Mouse (Mus musculus): ENCODE results near the gene Tmem59. TPM values are rescaled to one million over a fixed set of nuclear protein-coding genes. Genes with fewer than 3 reads are reported as not detected.

Tmem59 gene
- polyA plus RNA-seq, 1 experiment = 440 TPM

GRCm38 (mm10) chr4:107178830-107179490 lies 761 bp downstream of the Tmem59 start, which contains the start of gene Tceanc2:
TSS of gene Tceanc2 (minus strand) at chr4:107179116.
- TF ChIP-seq CTCF (IDR thresholded peaks at IDR 0.05; ENCODE audit: borderline replicate concordance, insufficient read depth, low read length) (no peak), POLR2A (IDR thresholded peaks at IDR 0.05; ENCODE audit: low read depth, low read length) (peak; percentile 61)
- peaks cover 12% of the 10 kb centered on the region for H3K4me1 ChIP-seq (ENCODE audit: control insufficient read depth, insufficient read depth, low read length)
- H3K4me3 ChIP-seq (ENCODE audit: insufficient read depth, low read length) = peak within 1 kb of the TSS; percentile 95
- H3K27ac ChIP-seq (ENCODE audit: insufficient read depth, low read length) = peak within 1 kb of the TSS; percentile 98

GRCm38 (mm10) chr4:107179561-107179960 lies 1.4 kb downstream of the Tmem59 start:
- Histone ChIP-seq H3K4me1 (ENCODE audit: control insufficient read depth, insufficient read depth, low read length) (peaks cover 12% of the 10 kb centered on the region), H3K4me3 (ENCODE audit: insufficient read depth, low read length) (peak overlapping the region; percentile 95), H3K27ac (ENCODE audit: insufficient read depth, low read length) (peak overlapping the region; percentile 98)
- no peak for TF ChIP-seq POLR2A (IDR thresholded peaks at IDR 0.05; ENCODE audit: low read depth, low read length)
- no peak for TF ChIP-seq CTCF (IDR thresholded peaks at IDR 0.05; ENCODE audit: borderline replicate concordance, insufficient read depth, low read length)

- TF ChIP-seq CTCF (IDR thresholded peaks at IDR 0.05; ENCODE audit: borderline replicate concordance, insufficient read depth, low read length) = no peak
- no peak for TF ChIP-seq POLR2A (IDR thresholded peaks at IDR 0.05; ENCODE audit: low read depth, low read length)
- Histone ChIP-seq H3K4me1 (ENCODE audit: control insufficient read depth, insufficient read depth, low read length) (peaks cover 17% of the 10 kb centered on the region), H3K27ac (ENCODE audit: insufficient read depth, low read length) (no peak overlapping the region), H3K4me3 (ENCODE audit: insufficient read depth, low read length) (no peak overlapping the region)
These were observed 2.5 kb downstream of the Tmem59 start for GRCm38 (mm10) chr4:107180746-107181145.

DNA sequence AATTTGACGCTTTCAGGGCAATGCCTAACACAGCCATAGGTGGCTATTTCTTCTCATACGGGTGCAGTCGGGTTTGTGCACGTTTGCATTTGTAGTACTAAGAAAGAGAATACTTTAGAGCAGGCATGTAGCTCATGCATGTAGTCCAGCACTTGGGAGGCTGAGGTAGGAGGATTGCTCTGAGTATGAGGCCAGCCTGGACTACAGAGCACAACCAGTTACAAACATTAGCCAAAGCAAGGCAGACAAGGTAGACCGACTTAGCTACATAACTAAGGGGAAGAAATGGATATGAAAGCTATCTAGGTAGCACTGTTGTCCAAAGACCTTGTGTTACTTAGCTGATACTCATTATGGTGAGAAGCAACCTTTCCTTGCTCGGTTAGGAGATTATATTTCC lies 3.7 kb downstream of the Tmem59 start:
- TF ChIP-seq CTCF (IDR thresholded peaks at IDR 0.05; ENCODE audit: borderline replicate concordance, insufficient read depth, low read length) = no peak
- no peak for TF ChIP-seq POLR2A (IDR thresholded peaks at IDR 0.05; ENCODE audit: low read depth, low read length)
- Histone ChIP-seq H3K4me3 (ENCODE audit: insufficient read depth, low read length) (no peak overlapping the region), H3K4me1 (ENCODE audit: control insufficient read depth, insufficient read depth, low read length) (peaks cover 23% of the 10 kb centered on the region), H3K27ac (ENCODE audit: insufficient read depth, low read length) (0 out of 2 replicates have a peak overlapping the region, but pooled peaks have one; percentile 38)

DNA sequence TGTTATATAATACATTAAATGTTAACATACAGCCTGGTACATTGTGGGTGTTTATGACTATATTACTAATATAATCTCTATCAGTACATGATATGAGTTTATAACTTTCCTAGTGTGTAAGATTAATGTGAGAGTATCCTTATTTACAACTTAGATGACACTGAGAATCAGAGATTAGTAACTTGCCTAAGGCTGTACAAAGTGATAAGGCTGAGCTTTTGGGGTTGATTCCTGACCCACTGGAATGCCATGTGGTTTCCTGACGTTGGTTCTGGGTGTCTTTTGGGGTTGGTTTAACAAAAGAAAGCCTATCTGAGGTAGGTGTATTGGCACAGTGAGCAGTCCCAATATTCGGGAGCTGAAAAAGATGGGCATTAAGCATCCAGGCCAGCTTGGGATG lies 4.6 kb downstream of the Tmem59 start:
- Histone ChIP-seq H3K27ac (ENCODE audit: insufficient read depth, low read length) (peak overlapping the region; percentile 45), H3K4me3 (ENCODE audit: insufficient read depth, low read length) (no peak overlapping the region), H3K4me1 (ENCODE audit: control insufficient read depth, insufficient read depth, low read length) (peaks cover 29% of the 10 kb centered on the region)
- no peak for TF ChIP-seq POLR2A (IDR thresholded peaks at IDR 0.05; ENCODE audit: low read depth, low read length)
- TF ChIP-seq CTCF (IDR thresholded peaks at IDR 0.05; ENCODE audit: borderline replicate concordance, insufficient read depth, low read length) = no peak

DNA sequence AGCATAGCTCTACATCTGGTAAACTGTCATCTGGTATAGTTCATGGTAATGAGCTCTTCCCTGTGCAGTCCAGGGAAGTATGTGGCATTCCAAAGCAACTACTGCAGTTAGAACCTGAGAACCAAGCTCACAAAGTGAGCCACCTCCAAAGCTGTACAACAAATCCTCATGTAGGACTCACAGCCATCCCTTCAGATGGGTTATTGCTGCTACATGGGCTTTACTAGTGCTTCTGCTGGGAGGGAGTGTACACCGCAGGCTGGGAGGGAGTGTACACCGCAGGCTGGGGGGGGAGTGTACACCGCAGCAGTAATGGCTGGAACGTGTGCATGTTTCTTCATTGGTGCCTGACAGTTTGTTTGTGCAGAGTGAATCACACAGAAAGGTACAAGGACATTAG lies 5.0 kb downstream of the Tmem59 start:
- H3K4me1 ChIP-seq (ENCODE audit: control insufficient read depth, insufficient read depth, low read length) = peaks cover 29% of the 10 kb centered on the region
- peak overlapping the region; percentile 45 for H3K27ac ChIP-seq (ENCODE audit: insufficient read depth, low read length)
- TF ChIP-seq POLR2A (IDR thresholded peaks at IDR 0.05; ENCODE audit: low read depth, low read length) = no peak
- TF ChIP-seq CTCF (IDR thresholded peaks at IDR 0.05; ENCODE audit: borderline replicate concordance, insufficient read depth, low read length) = no peak
- no peak overlapping the region for H3K4me3 ChIP-seq (ENCODE audit: insufficient read depth, low read length)

DNA sequence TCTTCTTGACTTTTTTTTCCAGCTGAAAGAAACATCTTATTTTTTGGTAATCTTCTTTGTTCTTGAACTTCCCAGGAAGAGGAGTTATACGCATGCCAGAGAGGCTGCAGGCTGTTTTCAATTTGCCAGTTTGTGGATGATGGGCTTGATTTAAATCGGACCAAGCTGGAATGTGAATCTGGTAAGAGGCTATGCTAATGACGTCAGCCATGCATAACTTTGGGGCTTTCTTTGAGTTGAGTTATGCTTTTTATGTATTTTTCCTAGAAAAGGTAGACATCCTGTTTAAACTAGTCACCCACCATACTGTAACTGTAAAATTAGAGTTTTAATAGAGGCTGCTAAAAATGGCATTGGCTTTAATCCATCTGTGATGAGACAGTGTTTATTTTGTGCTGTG lies 7.5 kb downstream of the Tmem59 start:
- peaks cover 29% of the 10 kb centered on the region for H3K4me1 ChIP-seq (ENCODE audit: control insufficient read depth, insufficient read depth, low read length)
- H3K27ac ChIP-seq (ENCODE audit: insufficient read depth, low read length) = peak overlapping the region; percentile 90
- TF ChIP-seq CTCF (IDR thresholded peaks at IDR 0.05; ENCODE audit: borderline replicate concordance, insufficient read depth, low read length) (no peak), POLR2A (IDR thresholded peaks at IDR 0.05; ENCODE audit: low read depth, low read length) (no peak)
- no peak overlapping the region for H3K4me3 ChIP-seq (ENCODE audit: insufficient read depth, low read length)

- TF ChIP-seq CTCF (IDR thresholded peaks at IDR 0.05; ENCODE audit: borderline replicate concordance, insufficient read depth, low read length) (no peak), POLR2A (IDR thresholded peaks at IDR 0.05; ENCODE audit: low read depth, low read length) (no peak)
- Histone ChIP-seq H3K4me1 (ENCODE audit: control insufficient read depth, insufficient read depth, low read length) (no peaks in the 10 kb centered on the region), H3K4me3 (ENCODE audit: insufficient read depth, low read length) (no peak overlapping the region), H3K27ac (ENCODE audit: insufficient read depth, low read length) (no peak overlapping the region)
These were observed 15.6 kb downstream of the Tmem59 start for GRCm38 (mm10) chr4:107193841-107194240.

GRCm38 (mm10) chr4:107196454-107196853 lies 18.3 kb downstream of the Tmem59 start:
- H3K4me3 ChIP-seq (ENCODE audit: insufficient read depth, low read length) = no peak overlapping the region
- no peaks in the 10 kb centered on the region for H3K4me1 ChIP-seq (ENCODE audit: control insufficient read depth, insufficient read depth, low read length)
- H3K27ac ChIP-seq (ENCODE audit: insufficient read depth, low read length) = no peak overlapping the region
- no peak for TF ChIP-seq CTCF (IDR thresholded peaks at IDR 0.05; ENCODE audit: borderline replicate concordance, insufficient read depth, low read length)
- no peak for TF ChIP-seq POLR2A (IDR thresholded peaks at IDR 0.05; ENCODE audit: low read depth, low read length)

DNA sequence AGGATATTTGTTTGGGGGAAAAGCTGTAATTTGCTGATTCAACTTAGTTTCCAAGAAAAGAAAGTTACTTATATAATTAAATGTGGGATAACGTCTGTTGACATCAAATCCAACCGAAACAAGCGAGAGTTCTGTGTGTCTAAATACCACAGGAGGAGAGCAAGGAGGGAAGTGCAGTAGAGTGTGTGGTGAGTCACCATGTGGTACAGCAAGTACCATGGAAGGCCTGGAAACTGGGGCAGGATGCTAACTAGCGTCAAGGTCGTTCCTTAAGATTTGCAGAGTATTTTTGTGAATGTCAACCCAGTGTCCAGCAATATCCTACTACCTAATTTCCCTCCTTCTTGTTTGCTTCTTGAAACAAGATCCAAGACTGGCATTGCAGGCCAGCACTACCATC lies 19.9 kb downstream of the Tmem59 start:
- Histone ChIP-seq H3K27ac (ENCODE audit: insufficient read depth, low read length) (no peak overlapping the region), H3K4me1 (ENCODE audit: control insufficient read depth, insufficient read depth, low read length) (no peaks in the 10 kb centered on the region), H3K4me3 (ENCODE audit: insufficient read depth, low read length) (no peak overlapping the region)
- no peak for TF ChIP-seq POLR2A (IDR thresholded peaks at IDR 0.05; ENCODE audit: low read depth, low read length)
- TF ChIP-seq CTCF (IDR thresholded peaks at IDR 0.05; ENCODE audit: borderline replicate concordance, insufficient read depth, low read length) = no peak

Data from embryonic fibroblast, embryonic 13.5 days (primary cell).